Mouse (Mus musculus) ovary, postnatal 14 days (tissue): ENCODE results near the gene Klhl22.
"Not testable (repeated sequence)": the region's sequence is repeated elsewhere in the genome, so short reads cannot be mapped to it uniquely, and the experiment has no call there.

Experiments used
- DNase-seq: peaks from one replicate; pipeline ENCODE4 v3.0.0; 2022; ENCODE audit warnings: low spot score

Gene Klhl22

DNA sequence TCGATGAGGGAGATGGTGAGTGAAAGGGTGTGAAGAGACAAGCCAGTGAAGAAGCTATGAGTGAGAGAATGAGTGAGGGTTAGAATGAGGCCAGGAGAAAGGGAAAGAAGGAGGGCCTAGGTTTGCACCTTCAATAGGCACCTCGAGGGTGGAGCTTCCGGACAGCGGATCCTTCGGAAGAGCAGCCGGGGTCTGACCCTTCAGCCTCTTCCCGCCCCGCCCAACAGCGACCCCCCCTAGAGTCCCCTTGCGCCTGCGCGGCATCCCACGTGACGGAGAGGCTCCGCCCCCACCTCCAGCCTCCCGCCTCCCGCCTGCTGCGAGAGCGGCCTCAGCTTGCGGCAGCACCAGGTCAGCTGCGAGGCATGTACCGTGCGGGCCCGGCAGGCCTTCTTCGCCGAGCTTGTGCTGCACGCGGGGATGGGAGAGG lies at the start of gene Klhl22:
Klhl22 (plus strand) TSS at position 275 of the 430 bp plus-strand sequence.
- DNase-seq: peak; percentile 91

DNA sequence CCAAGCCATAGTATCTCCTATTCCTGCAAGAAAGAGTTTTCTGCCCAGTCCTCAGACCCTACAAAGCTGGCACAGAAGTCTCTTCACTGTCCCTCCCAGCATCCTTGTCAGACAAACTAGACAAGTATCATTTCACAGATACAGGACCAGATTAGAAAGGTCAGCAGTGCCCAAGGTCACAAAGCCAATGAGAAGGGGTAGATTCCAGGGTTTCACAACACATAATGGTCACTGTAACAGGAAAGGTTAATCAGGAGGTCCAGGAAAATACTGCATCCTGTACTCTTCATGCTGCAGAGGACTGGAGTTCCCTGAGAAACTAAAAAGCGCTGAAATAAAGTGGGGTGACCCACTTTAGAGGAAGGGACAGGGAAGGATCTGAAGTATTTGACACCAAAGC lies 41.6 kb upstream of the Klhl22 start:
- no peak for DNase-seq

DNA sequence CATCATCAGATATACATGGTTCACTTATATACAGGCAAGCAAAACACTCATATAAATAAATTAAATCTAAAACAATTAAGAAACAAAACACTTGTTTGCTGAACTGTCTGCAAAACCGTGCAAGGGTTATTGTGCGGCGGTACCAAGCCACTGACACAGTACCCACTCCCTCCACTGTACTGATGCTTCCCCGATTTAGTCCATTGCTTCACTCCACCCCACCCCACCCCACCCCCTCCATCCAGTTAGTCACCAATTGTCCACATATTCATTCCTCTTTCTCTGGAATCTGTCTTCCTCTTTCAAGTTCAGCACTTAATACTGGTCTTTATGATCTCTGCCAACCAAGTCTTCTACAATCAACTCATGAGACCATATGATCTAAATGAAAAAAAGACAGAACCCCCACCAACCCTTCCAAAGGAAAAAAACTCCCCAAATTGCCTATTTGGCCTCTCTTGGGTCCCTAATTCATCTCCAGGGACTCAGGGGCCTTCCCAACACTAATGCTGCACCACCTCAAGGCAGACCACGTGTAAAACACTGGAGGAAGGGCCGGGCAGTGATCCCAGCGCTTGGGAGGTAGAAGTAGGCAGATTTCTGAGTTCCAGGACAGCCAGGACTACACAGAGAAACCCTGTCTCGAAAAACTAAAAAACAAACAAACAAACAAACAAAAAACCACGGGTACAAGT lies 38.2 kb upstream of the Klhl22 start:
- DNase-seq: no peak

DNA sequence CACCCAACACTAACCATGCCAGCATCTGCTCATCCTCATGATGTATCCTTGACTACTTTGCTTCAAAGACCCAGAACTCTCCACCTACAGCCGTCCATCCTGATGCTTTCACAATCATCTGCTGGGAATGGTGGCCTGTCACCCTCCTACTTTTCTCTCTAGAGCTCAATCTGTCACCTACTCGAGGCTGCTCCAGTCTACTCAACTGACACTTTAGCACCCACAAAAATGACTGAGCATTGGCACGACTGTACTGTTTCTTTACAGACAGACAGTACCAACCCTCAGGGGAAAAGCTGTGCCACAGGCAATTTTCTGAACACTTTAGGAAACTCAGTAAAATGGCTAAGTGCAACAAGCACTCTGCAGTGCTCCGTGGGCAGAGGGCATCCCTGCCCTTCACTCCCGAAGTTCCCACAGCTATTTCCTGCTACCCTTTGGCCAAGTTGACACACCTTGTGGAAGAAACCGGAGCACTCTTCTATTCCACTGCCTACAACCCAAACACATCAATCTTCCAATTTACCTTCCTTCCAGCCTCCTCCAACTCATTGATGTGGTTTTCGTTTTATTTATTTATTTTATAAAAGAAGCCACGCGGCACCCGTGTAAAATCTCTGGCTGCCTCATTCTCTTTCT lies 37.5 kb upstream of the Klhl22 start:
- no peak for DNase-seq

DNA sequence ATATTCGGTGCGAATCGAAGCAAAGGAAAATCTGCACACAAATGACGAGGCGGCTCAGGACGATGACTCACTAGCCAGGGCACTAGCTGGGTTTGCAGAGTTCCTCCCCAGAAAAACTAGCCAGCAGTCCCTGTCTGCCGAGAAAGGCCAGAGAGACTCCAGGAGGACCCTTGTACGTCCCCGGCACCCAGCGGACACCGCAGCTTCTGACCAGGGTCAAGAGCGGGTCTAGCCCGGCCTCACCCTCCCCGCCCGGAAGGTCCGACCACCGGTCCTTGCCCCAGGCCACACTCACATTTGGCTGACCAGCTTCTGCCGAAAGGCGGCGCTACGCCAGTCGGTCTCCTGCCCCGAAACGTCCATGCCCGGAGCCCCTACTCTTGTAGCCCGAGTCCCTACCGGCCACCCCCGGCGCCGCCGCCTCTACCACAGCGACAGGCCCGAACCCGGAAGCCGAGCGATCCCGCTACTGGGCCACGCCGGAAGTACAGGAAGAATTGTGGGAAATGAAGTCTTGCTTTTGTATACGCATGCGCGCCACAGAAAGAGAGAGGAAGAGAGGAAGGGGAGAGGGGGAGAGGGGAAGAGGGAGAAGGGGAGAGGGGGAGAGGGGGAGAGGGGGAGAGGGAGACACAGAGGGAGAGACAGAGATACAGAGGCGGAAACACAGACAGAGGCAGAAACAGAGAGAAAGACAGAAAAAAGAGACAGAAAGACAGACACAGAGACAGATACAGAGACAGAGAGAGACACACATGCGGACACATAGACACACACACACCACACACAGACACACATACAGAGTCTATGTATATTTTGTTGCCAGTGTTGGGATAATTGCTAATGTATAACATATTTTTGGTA lies 36.7 kb upstream of the Klhl22 start:
- peak; percentile 78 for DNase-seq

DNA sequence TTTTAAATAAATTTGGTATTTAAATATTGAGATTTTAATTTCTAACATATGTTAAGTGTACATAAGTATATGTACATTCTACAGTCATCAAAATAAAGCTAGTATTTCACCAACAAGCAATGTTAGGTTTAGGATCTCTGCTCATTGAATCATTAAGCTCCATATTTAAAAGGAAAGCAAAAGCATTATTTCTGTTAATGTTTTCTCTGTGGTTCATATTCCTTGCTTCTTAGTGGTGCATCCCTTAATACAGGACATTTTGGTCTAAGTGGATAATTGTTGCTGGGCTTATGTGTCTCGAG lies 36.1 kb upstream of the Klhl22 start:
- no peak for DNase-seq

DNA sequence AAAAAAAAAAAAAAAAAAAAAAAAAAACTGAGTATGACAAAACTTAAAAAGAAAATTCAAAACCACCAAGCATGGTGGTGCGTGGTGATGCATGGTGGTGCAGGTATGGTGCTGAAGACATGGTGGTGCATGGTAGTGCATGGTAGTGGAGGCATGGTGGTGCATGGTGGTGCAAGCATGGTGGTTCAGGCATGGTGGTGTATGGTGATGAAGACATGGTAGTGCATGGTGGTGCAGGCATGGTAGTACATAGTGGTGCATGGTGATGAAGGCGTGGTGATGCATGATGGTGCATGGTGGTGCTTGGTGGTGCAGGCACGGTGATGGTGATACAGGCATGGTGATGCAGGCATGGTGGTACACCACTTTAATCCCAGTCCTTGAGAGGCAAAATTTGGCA lies 35.0 kb upstream of the Klhl22 start:
- DNase-seq: no peak

DNA sequence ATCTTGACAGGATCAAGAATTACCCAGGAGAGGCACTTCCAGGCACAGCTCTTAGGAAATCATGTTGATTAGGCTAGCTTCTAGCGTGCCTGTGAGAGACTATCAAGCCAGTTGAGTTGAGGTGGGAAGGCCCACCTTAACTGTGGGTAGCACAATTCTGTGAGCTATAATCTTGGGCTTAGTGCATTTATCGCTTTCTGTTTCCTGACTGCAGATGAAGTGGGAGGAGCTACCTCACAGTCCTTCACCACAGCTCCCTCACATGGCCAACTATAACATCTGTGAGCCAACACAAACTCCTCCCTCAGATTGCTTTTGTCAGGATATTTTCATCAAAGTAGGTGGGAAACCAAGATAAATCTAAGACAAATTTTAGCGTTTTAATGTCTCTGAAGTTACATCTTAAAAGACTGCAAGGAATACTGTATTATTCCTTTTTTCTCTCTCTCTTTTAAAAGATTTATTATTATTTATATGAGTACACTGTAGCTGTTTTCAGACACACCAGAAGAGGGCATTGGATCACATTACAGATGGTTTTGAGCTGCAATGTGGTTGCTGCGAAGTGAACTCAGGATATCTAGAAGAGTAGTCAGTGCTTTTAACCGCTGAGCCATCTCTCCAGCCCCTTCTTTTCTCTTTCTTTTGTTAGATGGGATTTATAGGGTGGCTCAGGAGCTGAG lies 32.1 kb upstream of the Klhl22 start:
- peak; percentile 33 for DNase-seq

DNA sequence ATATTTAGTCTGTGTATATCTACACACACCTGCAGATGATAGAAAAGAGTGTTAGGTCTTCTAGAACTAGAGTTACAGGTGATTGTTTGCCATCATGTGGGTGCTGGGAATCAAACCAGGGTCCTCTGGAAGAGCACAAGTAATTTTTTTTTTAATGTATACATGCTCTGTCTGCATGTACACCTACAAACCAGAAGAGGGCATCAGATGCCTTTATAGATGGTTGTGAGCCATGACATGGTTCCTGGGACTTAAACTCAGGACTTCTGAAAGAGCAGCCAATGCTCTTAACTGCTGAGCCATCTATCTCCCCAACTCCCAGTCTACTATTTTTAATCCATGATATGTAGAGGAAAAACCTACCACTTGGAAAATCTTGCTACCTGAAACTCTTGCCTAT lies 29.4 kb upstream of the Klhl22 start:
- DNase-seq: no peak

DNA sequence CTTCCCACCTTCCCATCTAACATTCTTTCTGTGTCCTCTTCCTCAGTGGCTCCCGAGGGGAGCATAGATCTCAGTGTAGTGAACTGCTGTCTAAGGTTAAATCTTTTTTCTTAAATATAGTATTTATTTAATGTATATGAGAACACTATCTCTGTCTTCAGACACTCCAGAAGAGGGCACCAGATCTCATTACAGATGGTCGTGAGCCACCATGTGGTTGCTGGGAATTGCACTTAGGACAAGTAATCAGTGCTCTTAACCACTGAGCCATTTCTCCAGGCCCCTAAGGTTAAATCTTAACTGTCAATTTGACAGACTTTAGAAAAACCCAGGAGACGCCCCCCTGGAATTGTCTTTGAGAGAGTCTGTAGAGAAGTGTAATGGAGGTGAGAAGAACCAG lies 27.4 kb upstream of the Klhl22 start:
- DNase-seq: no peak

DNA sequence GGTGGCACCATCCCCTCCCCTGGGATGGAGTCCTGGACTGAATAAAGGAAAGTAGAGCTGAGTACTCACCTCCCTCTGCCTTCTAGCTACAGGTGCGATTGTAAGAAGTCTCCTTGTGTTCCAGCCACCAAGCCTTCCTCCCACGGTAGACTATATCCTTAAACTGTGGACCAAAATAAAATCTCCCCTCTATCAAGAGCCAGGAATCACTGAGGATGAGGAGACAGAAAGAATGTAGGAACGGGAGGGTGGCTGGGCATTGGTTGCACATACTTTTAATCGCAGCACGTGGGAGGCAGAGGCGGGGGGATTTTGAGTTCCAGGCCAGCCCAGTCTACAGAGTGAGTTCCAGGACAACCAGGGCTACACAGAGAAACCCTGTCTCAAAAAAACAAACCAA lies 27.0 kb upstream of the Klhl22 start:
- no peak for DNase-seq

DNA sequence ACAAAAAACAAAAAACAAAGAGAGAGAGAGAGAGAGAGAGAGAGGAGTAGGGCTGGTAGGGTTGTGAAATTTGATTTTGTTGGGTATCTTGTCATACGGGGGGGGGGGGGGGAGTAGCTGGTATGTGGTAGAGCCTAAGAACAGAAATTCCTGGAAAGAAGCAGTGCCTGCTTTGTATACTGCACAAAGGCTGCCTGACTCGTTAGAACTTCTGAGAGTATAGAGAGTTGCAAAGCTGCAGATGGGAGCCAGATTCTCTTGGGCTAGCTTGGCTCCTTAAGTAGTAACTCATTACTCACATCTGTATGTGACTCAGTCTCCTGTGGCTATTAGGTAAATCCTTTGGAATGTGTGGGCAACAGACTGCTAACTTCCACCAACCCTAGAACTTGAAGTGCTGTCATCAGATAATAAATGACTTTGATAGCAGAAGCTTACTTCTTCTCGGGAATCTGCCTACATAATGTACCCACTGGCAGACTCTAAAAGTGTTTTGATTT lies 26.5 kb upstream of the Klhl22 start, which contains the start of gene Med15:
Med15 (minus strand) TSS at position 51 of the 500 bp plus-strand sequence.
- DNase-seq: no peak

DNA sequence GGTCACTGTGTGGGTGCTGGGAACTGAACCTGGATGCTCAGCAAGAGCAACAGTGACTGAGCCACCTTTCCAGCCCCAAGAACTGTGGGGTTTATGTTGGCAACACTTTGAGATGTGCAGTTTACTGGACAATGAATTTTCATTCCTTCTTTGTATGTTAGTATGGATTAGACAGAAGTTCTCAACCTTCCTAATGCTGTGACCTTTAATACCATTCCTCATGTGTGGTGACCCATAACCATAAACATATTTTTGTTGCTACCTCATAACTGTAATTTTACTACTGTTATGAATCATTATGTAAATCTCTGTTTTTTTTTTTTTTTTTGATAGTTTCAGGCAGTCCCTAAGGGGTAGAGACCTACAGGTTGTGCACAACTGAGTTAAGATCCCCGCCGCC lies 25.8 kb upstream of the Klhl22 start:
- no peak for DNase-seq

DNA sequence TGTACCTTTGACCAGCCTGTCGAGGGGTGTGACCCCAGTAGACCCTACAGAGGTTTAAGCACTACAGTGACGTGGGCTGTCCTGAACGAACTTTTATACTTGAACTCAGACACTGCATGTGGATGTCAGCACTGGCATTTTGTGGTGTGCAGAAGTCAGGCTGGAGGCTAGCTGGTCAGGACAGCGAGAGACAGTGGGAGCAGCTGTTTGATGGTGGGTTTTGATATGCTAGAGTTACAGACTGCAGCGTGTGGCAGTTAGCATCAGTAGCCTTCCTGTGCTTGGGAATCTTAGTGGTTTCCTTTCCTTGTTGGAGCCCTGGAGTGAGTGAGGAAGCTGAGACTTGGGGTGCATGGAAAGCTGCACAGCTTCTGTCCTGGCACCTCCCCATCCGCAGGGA lies 24.5 kb upstream of the Klhl22 start:
- DNase-seq: not testable (repeated sequence)

DNA sequence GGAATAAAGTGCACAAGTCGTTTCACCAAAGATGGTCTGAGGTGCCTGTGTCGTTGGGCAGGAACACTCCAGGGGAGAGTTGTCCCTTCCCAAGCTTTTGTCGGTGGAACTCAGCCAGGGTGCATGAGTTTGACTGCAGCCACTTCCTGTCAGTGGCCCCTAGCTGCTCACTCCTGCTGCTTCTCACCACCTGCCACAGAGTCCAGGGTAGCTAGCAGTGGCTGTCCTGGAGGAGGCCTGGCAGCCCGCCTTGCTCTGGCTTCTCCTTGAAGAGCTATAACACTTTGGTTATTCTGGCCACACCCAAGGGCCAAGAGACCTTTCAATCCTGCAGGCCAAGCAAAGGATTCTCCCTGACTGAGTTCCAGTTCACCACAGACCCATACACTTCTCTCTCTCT lies 23.3 kb upstream of the Klhl22 start:
- DNase-seq: no peak

DNA sequence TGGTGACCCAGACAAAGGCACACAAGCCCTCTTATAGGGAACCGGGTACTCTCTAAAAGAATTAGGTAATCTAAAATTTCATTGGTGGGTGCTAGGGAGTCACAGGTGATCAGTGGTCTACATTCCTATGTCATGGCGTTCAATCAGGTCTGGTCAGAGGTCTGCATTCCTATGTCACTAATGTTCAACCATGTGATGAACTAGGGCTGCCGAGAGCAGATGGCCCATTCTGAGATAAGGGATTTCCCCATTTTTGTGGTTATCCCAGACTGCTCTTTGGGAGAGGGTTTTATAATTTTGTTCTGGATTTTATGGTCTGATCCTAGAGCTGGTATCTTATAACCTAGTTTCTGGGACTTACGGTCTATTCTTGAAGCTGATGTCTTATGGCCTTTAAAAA lies 19.3 kb upstream of the Klhl22 start:
- DNase-seq: no peak

DNA sequence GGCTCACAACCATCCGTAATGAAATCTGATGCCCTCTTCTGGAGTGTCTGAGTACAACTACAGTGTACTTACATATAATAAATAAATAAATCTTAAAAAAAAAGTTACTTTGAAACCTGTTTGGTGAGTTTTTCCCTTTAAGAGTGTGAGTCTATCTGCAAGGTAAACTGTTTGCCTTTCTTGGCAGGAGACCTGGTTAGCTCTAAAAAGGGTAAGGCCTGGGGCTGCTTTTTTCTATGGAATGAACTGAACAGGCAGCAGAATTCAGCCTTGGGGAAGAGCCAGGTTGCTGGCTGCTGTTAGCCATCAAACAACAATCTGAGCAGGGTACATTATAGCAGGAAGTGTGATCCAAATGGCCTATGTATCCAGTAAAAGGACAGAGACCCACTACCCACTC lies 16.6 kb upstream of the Klhl22 start:
- DNase-seq: no peak

DNA sequence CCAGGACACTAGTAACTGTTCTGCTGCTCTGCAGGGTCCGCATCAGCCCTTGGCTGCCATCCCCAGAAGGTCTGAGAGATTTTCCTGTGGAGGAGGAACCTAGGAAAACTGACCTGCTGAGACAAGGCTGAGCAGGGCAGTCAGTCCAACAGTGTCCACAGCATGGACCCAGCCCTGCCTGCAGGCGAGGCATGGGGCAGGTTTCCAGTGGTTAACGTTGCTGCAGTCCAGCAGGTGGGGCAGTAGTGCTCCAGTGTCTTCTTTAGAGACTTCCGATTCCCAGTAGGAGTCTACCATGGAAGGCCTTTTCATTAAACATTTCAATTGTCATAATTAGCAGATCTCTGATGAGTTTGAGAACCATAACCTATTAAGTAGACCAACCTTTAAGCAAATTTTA lies 16.1 kb upstream of the Klhl22 start:
- no peak for DNase-seq

DNA sequence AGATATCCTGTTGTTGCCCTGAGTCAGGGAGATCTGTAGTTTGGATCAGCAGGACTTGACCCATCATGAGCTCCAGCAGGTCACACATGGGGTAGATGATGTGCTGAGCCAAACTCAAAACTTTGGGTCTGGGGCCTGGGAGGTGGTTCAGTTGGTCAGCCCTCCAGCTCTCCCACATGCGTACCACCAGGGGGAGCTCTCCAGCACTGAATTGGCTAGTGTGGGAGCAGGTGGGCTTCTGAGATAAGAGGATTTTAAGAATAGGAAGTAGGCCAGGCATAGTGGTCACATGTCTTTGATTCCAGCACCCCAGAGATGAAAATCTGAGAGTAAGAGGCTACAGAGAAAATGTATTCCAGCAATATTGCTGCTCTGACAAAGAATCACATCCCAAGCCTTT lies 14.9 kb upstream of the Klhl22 start:
- no peak for DNase-seq

DNA sequence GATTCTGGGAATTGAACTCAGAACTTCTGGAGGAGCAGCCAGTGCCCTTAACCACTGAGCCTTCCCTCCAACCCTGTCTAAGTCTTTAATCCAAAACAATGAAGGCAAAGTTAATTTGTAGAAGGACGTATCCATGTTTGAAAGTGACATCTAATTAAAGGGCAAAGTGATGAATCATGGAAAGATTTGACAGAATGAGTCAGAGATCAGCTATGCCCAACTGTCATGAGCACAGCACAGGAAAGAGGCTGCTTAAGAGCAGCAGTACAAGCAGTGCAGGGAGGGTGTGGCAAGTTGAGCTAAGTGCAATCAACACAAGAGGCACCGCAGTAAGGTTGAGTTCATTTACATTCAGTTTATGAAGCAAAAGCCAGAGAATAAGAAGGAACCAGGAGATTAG lies 14.4 kb upstream of the Klhl22 start:
- no peak for DNase-seq

DNA sequence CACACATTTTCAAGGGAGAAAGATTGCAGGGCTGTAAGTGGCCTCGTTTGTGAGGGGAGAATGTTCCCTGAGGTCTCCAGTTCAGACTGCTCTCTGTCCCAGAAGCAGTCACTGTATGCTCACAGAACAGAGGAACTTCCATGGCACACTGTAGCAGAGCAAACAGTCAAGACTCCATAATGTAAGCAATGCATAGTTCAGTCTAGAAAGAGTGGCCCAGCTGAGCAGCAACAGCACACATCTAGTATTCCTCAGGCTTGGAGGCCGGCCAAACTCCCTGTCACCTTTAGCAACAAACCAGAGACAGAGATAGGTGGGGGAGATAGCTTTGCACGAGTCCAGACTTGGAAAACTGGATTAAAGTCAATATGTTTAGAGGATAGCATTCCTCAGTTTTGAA lies 6.4 kb upstream of the Klhl22 start:
- DNase-seq: no peak

DNA sequence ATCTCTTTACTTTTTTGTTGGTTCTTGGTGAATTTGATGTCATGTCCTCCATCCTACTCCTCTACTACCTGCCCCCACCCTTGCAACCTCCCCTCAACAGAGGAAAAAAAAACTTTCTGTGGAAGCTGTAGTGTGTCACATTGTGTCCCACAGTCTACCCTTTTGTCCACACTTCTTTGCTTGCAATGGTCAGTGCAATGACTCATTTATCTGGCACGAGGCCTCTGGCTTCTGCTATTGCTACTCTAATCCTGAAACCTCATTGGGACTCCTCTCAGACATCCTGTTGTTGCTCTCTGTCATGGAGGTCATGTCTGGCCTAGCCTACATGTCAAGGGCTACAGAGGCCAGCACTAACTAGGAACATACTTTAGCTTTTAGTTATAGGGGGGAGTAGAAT lies 5.7 kb upstream of the Klhl22 start:
- DNase-seq: no peak
